Mouse (Mus musculus) left cerebral cortex, adult 6 months (tissue): Measurements from ENCODE around the gene Map7d1. TPM values are rescaled to one million over a fixed set of nuclear protein-coding genes. Genes with fewer than 3 reads are reported as not detected.

Experiments
- long read RNA-seq, 2 experiments: library from polyadenylated mRNA; unstranded; transcript quantifications; one replicate each; pipeline ENCODE4 v2.0.0; 2019 to 2020
- polyA plus RNA-seq: library from polyadenylated mRNA; unstranded; fragments of <200 nt; fragmentation: Nextera tagmentation; gene quantifications from 2 replicates; pipeline ENCODE4 v1.2.3, GENCODE M21; 2021

The Map7d1 gene
- polyA plus RNA-seq = 24.3 and 105 TPM in 2 replicates
- long read RNA-seq, experiment 1, transcript Map7d1-202 (17 exons, 3,195 nt) = minor isoform, 32 of 663 reads
- long read RNA-seq, experiment 1, transcript Map7d1-201 (17 exons, 3,351 nt) = minor isoform, 5 of 663 reads
- long read RNA-seq, experiment 1, transcript Map7d1-203 (18 exons, 3,249 nt) = major isoform, 313 of 663 reads
- long read RNA-seq, experiment 1, partial matches to known transcripts = 79 of 663 reads
- long read RNA-seq, experiment 1, other reads (novel, unspliced or antisense) = 234 of 663 reads
- long read RNA-seq, experiment 2, partial matches to known transcripts = 47 of 53 reads
- long read RNA-seq, experiment 2, other reads (novel, unspliced or antisense) = 4 of 53 reads

GRCm38 (mm10) chr4:126256131-126256791, at the start of gene Map7d1:
Map7d1 (minus strand) TSS chr4:126256343.

DNA sequence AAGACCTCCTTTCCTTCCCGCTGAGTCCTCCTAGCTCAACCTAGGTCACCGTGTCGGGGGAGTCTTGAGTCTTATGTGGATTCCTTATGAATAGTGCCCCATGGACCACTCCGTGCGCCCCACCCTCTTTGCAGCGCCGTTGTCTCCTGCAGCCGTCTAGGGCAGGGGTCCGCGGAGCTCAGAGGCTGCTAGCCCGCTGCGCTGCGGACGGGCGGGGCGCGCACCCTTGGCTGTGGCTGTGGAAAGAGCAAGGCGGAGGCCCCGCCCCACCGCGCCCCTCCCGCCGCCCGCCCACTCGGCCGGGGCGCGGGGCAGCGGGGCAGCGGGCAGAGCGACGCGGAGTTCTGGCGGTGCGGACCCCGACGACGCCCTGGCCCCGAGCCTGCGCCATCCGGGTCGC, 30.3 kb upstream of the Map7d1 start, which contains the start of gene Col8a2:
Col8a2 (plus strand) TSS at position 302 of the 400 bp plus-strand sequence.

GRCm38 (mm10) chr4:126262119-126262807, 6.1 kb upstream of the Map7d1 start, which contains the start of gene Trappc3:
Trappc3 (plus strand) TSS chr4:126262325.

GRCm38 (mm10) chr4:126202303-126203181, 53.6 kb downstream of the Map7d1 start, which contains the start of gene Thrap3:
Thrap3 (minus strand) TSS chr4:126202760.

Other genes with a start within 250 kb of the Map7d1 start
- 1.5 and 2.0 TPM in 2 replicates for gene Csf3r, start 231.8 kb downstream of the Map7d1 start, polyA plus RNA-seq
- 101 and 105 TPM in 2 replicates for gene Mrps15, start 209.4 kb downstream of the Map7d1 start, polyA plus RNA-seq
- gene Oscp1, start 197.8 kb downstream of the Map7d1 start, polyA plus RNA-seq = 65.4 and 83.2 TPM in 2 replicates
- gene Lsm10, start 159.7 kb downstream of the Map7d1 start, polyA plus RNA-seq = 26.2 and 39.1 TPM in 2 replicates
- 3.8 and 13.2 TPM in 2 replicates for gene Stk40, start 152.4 kb downstream of the Map7d1 start, polyA plus RNA-seq
- gene Eva1b, start 108.6 kb downstream of the Map7d1 start, polyA plus RNA-seq = 6.0 and 6.6 TPM in 2 replicates
- gene Sh3d21, start 92.9 kb downstream of the Map7d1 start, polyA plus RNA-seq = 0.35 and 0.39 TPM in 2 replicates
- 41.6 and 45.4 TPM in 2 replicates for gene Thrap3, start 53.6 kb downstream of the Map7d1 start, polyA plus RNA-seq
- gene Trappc3, start 6.0 kb upstream of the Map7d1 start, polyA plus RNA-seq = 73.5 and 74.6 TPM in 2 replicates
- gene Col8a2, start 30.4 kb upstream of the Map7d1 start, polyA plus RNA-seq = 0.32 and 0.48 TPM in 2 replicates
- 27.0 TPM in 2 replicates for gene Adprhl2, start 65.4 kb upstream of the Map7d1 start, polyA plus RNA-seq
- gene Tekt2, start 69.3 kb upstream of the Map7d1 start, polyA plus RNA-seq = 0.11 and 0.72 TPM in 2 replicates
- gene Ago3, start 173.2 kb upstream of the Map7d1 start, polyA plus RNA-seq = 6.3 and 6.5 TPM in 2 replicates
- gene Ago1, start 212.2 kb upstream of the Map7d1 start, polyA plus RNA-seq = 6.4 and 16.3 TPM in 2 replicates